Mouse (Mus musculus) cerebellum, postnatal 25 days (tissue): ENCODE measurements around the gene Nfu1.
A peak's percentile ranks its signal among the peaks of the same experiment; 100 is the strongest.
"Not testable (repeated sequence)": the region's sequence is repeated elsewhere in the genome, so short reads cannot be mapped to it uniquely, and the experiment has no call there.

Experiments used
- DNase-seq, 2 experiments: peaks; one replicate each; pipeline ENCODE4 v3.0.0; 2021; ENCODE audit warnings: mixed read lengths in 2 of 2

The Nfu1 gene

DNA sequence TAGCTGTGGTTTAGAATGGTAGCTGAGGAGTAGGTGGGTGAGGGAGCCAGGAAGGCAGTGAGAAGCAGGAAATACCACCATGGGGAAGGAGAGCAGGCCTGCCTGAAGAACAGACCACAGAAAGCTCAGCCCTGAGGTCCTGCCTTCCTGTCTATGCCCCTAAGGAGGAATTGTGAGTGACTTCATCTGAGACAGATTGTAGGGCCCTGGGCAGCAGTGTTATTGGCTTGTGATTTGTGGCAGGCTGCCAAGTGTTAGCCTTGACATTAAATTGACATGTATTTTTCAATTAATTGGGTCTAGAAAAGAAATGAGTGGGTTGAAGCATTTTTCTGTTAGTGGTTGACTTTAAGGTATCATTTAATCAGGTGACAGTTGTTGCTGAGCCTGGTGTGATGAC is 19.8 kb downstream of the Nfu1 start:
- DNase-seq, result no peak

DNA sequence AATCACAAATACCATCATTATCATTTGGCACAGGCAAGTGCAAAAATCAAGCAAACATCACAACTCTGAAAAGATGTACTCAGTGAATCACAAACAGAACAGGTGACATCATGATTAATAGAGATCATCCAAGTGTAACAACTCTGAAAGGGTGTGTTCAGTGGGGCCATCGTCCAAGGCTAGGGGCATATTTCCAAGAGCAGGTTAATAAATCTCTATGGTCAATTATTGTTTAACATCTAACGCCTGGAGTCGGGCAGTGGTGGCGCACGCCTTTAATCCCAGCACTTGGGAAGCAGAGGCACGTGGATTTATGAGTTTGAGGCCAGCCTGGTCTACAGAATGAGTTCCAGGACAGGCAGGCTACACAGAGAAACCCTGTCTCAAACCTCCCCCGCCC is 22.3 kb downstream of the Nfu1 start:
- not testable (repeated sequence) for DNase-seq

DNA sequence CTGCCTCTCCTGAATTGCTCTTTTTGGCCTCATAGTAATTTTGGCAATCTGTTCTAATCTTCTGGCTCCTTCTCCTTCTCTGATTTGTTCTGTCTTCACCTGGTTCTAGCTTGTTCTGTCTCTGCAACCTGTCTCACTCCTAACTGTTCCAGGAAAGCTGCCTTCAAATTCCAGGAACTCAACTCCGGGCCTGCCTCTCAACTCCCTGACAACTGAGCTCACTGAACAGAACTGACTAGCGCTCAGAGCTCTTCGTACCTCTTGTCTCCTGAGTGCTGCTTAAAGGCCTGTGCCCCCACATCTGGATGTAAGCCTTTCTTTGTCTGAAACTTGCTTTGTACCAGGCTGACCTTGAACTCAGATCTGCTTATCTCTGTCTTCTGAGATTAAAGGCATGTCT is 23.4 kb downstream of the Nfu1 start:
- no peak for DNase-seq

DNA sequence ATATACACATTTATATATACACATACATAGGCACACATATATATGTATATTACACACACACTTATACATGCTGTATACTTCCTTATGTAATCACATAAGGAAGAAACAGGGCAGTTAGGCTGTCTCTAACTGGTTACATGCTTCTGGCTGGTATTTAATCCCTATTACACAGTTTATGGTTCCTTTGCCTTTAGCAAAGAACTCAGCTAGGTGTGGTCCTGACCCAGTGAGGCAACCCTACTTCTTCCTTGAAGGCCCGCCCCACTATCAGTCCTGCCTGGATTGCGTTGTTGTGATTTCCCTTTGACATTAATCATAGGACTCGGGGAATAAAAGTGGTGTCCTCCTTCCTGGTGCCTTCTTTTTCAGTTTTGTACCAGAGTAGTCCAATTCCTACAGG is 25.4 kb downstream of the Nfu1 start:
- DNase-seq, result no peak

DNA sequence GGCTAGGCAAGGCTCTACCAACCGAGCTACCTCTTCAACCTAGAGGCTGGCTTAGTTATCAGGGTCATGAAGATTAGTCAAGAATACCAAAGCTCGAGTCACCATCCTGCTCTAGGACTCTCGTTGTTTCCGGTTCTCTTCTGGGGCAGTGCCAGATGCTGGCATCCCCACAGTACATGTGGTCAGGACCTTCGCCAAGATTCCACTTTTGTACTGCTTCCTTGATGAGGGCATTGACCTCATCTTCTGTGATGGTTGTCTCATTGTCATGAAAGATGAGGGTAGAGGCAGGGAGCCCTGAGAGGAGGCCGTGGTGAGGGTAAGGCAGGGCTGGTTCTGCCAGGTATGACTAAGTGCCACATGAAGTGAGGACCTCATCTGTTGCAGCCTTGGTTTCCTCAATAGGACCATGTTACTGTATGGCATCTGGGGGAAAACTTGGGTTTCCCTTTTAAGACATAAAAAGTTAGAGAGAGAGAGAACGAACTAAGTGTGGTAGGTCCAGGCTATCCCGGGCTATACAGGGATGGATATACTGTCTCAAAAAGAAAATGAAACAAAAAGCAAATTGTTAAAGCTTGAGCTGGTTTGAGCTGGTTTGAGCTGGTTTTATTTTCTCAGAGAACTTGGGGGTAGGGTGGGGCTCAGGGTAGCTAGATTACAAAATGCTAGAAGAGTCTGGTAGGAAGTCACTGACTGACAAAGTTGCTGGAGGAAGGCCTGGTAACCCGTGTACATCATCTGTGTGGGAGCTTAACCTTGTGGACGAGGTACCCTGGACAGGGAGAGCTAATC is 29.0 kb downstream of the Nfu1 start:
- DNase-seq, result no peak

DNA sequence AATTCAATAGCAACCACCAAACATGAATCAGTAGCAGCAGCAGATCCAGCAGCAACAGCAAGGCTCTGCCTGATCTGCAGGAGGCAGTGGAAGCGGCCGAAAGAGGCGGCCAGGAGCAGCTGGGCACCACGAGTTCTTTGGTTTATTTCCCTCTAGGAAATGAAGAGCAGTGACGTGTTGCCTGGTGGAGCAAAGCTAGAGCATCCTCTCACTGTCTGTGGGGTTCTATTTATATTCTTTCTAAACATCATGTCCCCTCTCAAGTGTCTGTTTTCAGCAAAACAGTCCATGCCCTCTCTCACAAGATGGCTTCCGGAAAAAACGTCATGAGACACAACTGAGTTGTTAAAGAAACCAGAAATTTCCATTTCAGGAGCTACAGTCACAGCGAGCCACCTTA is 30.1 kb downstream of the Nfu1 start:
- no peak for DNase-seq

DNA sequence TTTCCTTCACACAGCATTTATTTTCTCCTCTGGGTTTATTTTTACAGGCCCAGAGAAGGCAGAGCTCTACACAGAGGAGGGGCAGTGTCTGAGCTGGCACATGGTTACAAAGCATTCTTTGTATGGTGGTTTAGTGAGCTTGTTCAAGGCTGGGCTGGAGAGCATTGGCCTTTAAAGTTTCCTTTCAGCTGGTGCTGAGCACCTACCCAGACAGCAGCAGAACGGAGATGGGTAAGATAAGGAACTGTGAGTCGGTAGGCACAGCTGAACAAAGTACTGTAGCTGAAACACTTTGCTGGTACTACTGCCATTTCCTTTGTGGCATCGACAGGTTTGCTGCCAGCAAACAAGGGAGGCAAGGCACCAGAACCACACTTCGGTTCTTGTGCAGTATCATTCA is 31.9 kb downstream of the Nfu1 start:
- DNase-seq, result no peak

DNA sequence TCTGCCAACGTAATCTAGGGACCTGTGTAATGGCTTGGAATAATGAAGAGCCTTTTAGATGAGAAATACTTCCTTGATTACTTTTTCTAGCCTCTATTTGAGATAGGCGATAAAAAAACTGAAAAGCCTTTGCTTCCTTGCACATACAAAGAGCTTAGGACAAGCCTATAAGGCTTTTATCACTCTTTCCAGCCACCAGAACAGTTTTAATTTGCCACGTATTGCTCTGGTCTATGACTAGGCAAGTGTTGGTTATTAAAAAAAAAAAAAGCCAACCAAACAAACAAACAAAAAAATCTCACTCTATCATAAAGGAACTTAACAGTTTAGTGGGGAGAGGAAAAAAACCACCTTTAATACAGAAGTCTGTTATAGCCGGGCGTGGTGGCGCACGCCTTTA is 32.4 kb downstream of the Nfu1 start:
- no peak for DNase-seq

DNA sequence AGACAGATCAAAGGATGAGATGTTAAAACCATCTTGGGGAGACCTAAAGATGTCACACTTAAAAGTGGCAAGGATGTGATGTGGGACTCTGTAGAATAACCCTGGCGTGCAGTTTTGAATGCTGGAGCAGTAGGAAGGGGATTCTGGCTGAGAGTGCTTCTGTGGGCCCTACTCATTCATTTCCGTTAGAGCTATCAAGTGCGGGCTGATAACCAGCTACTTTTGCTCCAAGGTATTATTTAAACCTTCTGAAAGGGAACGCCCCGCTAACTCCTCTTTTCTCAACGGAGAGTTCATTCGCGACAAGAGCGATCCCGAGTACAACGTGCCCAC is 32.9 kb downstream of the Nfu1 start:
- DNase-seq, result no peak

DNA sequence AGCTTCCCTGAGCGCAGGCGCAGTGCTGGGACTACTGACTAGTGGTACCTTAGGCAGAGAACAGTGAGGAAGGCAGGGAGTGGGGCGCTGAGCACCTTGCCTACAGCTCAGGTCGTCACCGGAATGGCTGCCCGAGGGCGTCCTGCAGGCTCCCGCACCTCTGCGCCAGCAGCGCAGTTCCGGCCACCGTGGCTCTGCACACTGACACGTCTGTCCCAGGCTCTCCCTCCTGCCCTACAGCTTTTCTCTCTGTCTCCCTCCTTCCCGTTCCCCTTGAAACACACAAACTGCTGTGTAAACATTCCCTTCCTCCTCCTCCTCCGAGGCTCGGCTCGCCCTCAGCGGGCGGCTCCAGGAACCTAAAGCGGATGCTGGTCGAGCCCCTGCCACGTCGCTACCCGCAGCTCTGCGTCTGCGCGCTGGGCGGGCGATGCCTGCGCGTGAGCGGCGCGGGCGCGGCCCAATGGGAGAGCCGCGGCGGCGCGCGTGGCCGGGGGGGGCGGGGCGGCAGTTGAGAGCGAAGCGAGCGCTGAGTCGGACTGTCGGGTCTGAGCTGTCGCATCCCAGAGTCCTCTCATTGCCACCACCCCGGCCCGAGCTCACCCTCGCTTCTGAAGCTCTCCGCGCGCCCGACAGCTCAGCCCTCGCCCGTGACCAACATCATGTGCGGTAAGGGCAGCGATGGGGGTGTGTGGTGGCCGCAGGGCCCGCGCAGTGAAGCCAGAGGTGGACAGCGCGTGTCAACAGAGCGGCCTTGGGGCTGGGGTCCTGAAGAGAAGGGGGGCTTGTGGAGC is 33.5 kb downstream of the Nfu1 start, which contains the start of gene Gfpt1:
Gfpt1 (plus strand) TSS at position 510 of the 794 bp plus-strand sequence.
- DNase-seq, result peak; percentile 97 to 99

DNA sequence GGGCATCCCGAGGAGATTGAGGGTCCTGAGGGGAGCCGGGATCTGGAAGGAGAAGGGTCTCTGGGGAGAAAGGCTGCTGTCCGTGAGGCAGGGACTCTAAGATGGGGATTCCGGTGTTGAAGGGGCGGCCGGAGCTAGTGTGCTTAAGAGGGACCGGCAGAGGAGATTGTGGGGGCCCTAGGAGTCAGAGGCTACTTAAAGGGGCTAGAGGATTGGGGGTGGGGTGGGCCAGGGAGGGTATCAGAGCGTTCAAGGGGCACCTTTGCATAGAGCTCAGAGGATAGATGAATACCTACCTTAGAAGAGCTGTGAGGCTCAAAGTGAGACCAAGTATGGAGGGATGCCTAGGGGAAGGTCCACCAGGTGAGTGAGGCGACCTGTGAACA is 34.1 kb downstream of the Nfu1 start:
- DNase-seq, result no peak

DNA sequence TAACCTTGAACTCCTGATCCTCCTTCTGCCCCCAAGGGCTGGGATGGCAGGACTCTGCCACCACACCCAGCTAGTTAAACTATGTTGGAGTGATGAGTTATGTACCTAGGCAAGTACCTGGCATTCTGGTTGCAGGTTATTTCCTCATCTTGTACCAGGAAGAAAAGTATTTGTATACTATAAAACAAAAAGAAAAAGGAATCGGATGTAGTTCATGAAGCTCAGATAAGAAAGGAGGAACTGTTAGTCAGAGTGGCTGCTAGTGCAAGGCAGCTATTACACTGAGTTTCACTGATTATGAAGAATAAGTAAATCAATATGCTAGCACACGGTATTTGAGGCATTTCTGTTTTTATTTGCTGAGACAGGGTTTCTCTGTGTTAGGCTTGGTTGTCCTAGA is 35.9 kb downstream of the Nfu1 start:
- DNase-seq, result no peak

DNA sequence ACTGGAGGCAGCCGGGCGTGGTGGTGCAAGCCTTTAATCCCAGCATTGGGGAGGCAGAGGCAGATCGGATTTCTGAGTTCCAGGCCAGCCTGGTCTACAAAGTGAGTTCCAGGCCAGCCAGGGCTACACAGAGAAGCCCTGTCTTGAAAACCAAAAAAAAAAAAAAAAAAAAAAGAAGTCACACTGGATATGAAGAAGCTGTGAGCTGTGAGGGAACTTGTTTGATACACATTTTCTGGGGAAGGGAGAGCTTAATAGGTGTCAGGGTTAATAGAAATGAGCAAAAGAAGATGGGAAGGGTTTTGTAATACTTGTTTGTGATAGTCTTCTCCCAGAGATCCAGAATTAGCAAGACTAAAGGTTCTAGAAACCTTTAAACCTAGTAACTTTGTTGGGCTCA is 36.5 kb downstream of the Nfu1 start:
- no peak for DNase-seq

DNA sequence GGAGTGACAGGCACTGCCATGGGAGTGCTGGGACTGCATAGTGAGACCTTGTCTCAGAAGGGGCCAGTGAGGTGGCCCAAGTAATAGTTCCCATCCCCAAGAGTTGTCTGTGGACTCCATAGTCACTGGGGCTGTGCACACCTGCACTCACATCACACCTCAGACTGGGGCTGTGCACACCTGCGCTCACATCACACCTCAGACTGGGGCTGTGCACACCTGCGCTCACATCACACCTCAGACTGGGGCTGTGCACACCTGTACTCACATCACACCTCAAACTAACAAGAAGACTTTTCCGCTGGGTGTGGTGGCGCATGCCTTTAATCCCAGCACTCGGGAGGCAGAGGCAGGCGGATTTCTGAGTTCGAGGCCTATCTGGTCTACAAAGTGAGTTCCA is 39.7 kb downstream of the Nfu1 start:
- DNase-seq, result not testable (repeated sequence)

DNA sequence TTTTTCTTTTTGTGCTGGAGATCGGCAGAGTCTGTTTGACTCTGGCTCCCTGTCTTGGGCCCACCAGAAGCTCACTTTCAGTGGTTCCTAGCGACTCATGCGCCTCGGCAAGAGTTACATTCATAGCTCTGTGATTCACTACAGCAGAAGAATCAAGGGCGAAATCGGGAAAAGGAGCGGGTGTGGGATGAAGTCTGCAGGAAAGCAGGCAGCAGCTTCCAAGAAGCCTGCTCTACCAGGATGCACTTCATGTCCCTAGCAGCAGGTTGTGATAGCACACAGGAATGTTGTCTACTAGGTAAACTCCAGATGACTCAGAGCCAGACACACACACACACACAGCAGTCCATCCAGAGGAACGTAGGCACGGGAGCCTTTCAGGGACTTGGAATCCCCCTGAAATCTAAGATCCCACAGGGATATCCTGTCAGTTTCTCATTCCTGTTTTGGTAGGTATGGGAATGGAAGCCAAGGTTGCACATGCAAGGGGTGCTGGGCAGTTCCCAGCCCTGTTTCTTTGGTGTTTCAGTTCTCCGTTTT is 42.9 kb downstream of the Nfu1 start:
- no peak for DNase-seq

DNA sequence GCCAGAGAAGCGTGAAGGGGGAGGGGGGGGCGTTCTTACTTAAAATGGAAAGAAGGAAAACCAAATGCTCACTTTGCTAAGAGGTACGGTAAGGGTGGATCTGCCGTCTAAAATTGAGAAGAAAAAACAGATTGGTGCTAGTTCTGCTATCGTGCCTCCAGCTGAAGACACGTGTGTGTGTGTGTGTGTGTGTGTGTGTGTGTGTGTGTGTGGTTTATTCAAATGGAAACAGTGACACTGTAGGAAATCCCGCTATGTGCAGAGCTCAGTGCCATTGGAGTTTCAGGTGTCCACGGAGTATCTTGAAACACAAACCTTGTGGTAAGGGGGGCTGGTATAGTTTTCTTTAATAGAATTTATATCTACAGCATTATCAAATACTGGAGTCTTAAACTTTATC is 45.2 kb downstream of the Nfu1 start:
- no peak for DNase-seq

DNA sequence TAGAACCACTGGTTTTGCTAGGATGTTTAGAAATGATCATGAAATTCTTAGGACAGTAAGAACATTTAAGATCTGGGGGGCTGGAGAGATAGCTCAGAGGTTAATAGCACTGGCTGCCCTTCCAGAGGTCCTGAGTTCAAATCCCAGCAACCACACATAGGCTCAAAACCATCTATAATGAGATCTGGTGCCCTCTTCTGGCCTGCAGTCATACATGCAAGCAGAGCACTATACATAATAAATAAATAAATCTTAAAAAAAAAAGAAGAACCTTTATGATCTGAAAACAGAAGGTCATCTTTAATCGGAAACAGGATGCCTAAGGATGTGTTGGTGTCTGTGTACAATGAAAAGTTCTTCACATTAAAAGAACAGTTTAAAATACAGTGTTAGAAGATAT is 50.7 kb downstream of the Nfu1 start:
- DNase-seq, result no peak

DNA sequence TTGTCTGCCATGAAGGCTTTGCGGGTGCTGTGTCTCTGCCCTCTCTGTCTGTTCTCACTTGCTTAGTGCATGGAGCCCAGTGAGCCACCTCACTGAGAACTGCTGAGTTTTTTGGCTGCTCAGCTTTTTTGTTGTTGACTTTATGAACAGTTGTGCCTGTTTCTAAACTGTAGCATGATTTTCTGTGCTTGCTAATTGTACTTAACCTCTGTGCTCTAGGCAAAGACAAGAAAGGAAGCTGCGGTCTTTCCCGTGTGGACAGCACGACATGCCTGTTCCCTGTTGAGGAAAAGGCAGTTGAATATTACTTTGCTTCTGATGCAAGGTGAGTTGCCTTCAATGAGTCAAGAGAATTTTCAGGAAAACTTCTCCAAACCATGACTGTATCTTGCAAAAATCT is 54.5 kb downstream of the Nfu1 start:
- no peak for DNase-seq

DNA sequence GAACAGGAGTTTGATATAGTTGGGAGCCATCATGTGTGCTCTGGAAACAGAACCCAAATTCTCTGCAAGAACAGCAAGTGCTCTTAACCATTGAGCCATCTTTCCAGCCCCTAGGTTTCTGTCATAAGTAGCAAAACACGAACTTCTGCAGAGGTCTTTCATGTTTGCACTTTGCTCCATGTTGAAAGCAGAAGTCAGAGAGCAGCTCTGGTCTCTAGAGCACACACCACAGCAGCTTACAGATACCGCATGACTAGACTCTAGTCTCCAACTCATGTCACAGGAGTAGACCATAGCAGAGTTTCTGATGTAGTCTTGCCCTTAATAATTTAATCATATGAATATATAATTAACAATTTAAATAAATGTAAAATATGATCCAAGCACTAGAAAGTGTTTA is 59.2 kb downstream of the Nfu1 start:
- no peak for DNase-seq

DNA sequence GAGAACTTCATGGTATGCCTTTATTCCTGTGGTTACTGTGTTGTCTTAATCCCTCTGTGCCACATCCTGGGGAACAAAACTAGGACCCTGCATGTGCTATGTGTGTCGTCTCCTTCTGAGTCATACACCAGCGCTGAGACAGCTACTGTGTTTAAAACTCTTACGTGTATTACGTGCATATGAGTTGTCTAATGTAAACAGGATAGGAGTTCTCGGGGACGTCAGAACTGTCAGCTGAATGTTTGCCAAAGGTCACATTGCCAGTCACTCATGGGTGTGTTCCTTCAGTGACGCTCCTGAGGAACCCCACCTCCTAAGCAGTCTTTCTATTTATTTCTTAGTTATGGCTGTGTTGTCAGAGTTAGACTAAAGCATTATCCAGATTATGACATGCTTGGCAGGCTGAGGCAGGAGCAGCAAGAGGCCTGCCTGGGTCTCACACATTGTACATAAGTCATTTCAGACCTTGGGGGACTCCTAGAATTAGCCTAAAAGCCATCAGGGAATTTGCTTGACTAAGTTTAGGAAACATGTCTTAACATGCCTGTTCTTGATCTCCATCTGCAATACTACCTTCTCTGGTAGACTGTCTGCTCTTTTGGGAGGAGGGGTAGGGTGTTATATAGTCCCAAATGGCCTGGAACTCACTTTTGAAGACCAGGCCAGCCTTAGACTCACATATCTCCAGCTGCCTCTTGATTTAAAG is 60.3 kb downstream of the Nfu1 start:
- DNase-seq, result no peak

DNA sequence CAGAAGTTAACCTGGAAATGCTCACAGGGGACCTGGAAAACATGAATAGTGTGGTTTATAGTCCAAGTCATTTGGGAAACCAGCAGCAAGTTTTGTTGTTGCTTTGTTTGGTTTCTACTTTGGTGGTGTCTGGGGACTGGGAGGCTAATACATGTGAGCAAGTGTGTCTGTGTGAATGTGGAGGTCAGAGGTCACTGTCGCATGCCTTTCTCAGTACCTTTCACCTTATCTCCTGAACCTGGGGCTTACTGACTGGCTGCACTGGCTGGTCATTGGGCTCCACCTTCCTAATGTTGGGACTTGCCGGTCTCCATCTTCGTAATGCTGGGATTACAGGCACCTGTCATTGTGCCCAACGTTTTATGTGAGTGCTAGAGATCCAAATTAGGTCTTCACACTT is 61.6 kb downstream of the Nfu1 start:
- DNase-seq, result no peak

DNA sequence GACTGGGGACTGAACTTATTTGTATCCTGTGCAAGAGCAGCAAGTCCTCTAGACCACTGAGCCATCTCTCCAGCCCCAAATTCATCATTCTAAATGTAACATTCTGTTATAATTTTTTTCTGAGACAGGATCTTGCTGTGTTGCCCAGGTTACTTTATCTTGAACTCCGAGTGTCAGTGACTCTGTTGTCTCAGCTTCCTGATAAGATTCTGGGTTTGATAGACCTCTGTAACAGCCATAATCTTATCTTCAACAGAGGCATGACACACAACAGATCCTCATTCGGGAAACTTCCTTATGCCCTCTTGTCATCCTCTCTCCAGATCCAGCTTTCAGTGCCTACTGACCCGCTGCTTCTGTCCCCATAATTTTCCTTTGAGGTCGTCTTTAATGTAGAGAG is 63.7 kb downstream of the Nfu1 start:
- no peak for DNase-seq

DNA sequence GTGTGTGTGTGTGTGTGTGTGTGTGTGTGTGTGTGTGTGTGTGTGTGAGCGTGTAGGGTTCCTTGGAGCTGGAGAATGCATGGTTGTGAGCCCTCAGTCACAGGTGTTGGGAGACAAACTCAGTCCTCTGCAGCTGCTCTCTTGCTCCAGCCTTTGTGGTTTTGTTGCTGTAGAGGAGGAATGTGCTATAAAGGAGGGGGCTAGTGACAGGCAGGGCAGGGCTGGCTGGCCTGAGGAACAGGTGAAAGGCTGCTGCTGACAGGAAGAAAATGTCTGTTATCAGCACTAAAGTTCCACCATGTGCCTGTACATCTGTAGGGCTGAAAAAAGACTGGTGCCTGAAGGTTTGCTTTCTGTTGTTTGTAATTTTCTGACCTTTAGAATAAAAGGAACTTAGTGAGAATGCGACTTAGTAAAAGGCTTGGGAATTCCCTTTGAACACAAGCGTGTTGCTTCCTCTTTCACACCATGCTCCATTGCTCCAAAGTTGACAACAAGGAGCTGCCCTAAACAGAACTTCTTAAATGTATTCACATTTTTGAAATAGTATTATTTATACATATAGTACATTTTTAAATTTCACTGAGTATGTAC is 66.2 kb downstream of the Nfu1 start:
- no peak for DNase-seq
